Mouse (Mus musculus): ENCODE measurements around the gene Tcf23.

DNA sequence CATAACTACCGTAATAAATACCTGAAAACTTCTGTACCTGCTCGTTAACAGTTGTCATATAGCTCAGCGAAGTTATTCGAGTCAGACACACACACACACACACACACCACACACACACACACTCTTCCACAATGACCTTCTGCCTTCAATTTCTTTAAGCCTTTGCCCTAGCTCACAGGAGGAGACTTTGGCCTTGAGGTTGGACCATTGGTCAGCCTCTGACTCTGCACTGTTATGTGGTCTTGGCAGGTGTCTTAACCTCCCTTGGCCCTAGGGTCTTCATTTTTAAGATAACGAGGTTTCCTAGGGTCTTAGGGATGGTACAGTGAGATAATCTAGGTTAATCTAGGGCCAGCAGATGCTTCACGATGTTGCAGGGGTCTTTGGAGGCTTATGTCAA is 24.1 kb upstream of the Tcf23 start:
- TF ChIP-seq POLR2A (IDR thresholded peaks at IDR 0.05; ENCODE audit: borderline replicate concordance, low read depth, low read length) (no peak), CTCF (IDR thresholded peaks at IDR 0.05; ENCODE audit: low read depth, low read length) (no peak)
